Mouse (Mus musculus) intestine, embryonic 16.5 days (tissue): ENCODE measurements around the gene Npas3. TPM values are rescaled to one million over a fixed set of nuclear protein-coding genes. Genes with fewer than 3 reads are reported as not detected.

Experiments used
- ATAC-seq: fragments of 200-750 bp; cut with Nextera tagmentation; 2 replicates; pipeline ENCODE4 v1.8.0; 2017; ENCODE audit warnings: moderate TSS enrichment, moderate library complexity
- H3K27ac ChIP-seq: fragments of 300-500 bp; sonication (generic); 2 replicates; pipeline ENCODE4 v1.5.1; 2014; ENCODE audit warnings: mild to moderate bottlenecking, low read length
- H3K27me3 ChIP-seq: fragments of 300-500 bp; sonication (generic); replicated peaks from 2 replicates; pipeline ENCODE4 v1.6.1; 2014; ENCODE audit warnings: low read length, control low read depth, mixed read lengths; ENCODE audit not compliant: control insufficient read depth, insufficient read depth
- H3K36me3 ChIP-seq: fragments of 300-500 bp; sonication (generic); 2 replicates; pipeline ENCODE4 v1.6.1; 2014; ENCODE audit warnings: low read length, control low read depth; ENCODE audit not compliant: control insufficient read depth, insufficient read depth
- H3K4me1 ChIP-seq: fragments of 300-500 bp; sonication (generic); 2 replicates; pipeline ENCODE4 v1.6.1; 2014; ENCODE audit warnings: low read length, control low read depth, mixed read lengths; ENCODE audit not compliant: control insufficient read depth, insufficient read depth
- H3K4me2 ChIP-seq: fragments of 300-500 bp; sonication (generic); 2 replicates; pipeline ENCODE4 v1.6.1; 2014; ENCODE audit warnings: low read depth, low read length, control low read depth
- H3K4me3 ChIP-seq: fragments of 300-500 bp; sonication (generic); 2 replicates; pipeline ENCODE4 v1.5.1; 2014; ENCODE audit warnings: mild to moderate bottlenecking, low read length
- H3K9ac ChIP-seq: fragments of 300-500 bp; sonication (generic); 2 replicates; pipeline ENCODE4 v1.6.1; 2014; ENCODE audit warnings: low read depth, low read length
- H3K9me3 ChIP-seq: fragments of 300-500 bp; sonication (generic); 2 replicates; pipeline ENCODE4 v1.6.1; 2016; ENCODE audit warnings: low read length, control low read depth; ENCODE audit not compliant: control insufficient read depth
- WGBS: fragments of 180-500 bp; shearing (Covaris S2); extraction: QIAGEN DNeasy Blood & Tissue Kit; methylation state at CpG from one replicate; pipeline ENCODE4 v1.1.7; 2014; 5-methylcytosine and 5-hydroxymethylcytosine counted together
- polyA plus RNA-seq: library from polyadenylated mRNA; unstranded; fragments of >200 nt; fragmentation: Nextera tagmentation; extraction: Ambion mirVana; gene quantifications from 2 replicates; pipeline ENCODE4 v1.2.1, GENCODE M21; 2015

The Npas3 gene
- polyA plus RNA-seq, 1 experiment from 2014 or later = 1.9 TPM

DNA sequence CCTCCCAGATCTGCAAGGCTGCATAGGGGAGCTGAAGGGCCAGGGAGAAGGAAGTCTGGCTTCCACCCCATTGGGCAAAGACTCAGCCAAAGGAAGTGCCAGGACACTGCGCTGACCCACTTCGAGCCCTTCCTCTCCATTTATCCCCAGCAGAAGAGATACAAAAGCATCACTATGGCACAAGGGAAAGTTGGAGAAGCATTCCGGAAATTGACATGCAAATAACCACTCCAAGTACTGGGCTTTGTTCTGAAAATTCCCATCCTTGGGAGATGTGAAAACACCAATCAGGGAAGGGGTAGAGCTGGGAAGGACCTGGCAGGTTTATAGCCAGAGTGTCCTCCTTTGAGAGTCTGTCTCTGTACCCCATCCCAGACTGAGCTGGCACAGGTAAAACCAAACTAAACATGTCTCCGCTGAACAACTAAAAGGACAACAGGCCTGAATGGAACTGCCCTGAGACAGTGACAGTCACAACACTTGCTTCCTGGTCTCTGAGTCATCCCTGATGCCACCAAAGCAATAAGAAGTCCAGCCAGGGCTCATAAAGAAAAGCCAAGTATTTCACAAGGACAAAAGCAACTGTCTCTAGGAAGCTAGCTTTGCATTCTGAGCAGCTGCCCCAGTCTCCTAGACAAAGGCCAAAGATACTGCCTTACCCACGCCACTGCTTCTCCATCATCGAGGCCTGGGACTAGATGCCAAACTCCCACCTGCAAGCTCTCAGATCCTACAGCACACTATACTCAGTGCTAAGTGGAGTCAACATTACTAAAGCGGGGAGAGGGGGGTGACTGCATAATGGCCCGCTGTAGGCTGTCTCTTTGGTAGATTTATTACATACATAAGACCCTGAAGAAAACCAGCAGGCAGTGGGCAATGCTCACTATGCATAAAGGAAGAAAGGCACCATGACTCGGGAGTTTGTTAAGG is 733.4 kb downstream of the Npas3 start:
- 68% methylated on average over 9 of the region's 9 CpGs for WGBS
- ATAC-seq = no peak
- Histone ChIP-seq H3K36me3 (no peaks in the 10 kb centered on the region), H3K4me2 (no peak overlapping the region), H3K9me3 (no peaks in the 10 kb centered on the region), H3K9ac (no peak overlapping the region), H3K27me3 (no peaks in the 10 kb centered on the region), H3K27ac (no peak overlapping the region), H3K4me3 (no peak overlapping the region), H3K4me1 (no peaks in the 10 kb centered on the region)

DNA sequence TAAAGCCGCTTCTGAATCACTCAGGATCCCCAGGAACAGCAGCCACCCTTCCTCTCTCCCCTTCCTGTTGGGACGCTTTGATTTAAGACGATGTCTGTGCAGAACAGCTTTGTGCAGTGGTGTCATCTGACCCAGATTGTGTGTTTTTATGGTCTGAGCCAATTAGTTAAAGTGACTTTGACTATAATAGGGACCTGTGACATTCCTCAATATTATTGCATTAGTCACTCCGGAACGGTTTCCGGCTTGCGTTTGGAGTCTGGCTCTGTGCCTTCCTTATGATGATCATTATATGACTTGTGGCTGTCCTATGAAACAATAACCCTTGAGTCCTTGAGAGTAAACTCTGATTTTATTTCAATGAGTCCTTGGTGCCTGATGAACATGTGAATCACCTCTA is 735.5 kb downstream of the Npas3 start:
- ATAC-seq = no peak
- Histone ChIP-seq H3K4me2 (no peak overlapping the region), H3K4me3 (no peak overlapping the region), H3K36me3 (no peaks in the 10 kb centered on the region), H3K27me3 (no peaks in the 10 kb centered on the region), H3K27ac (no peak overlapping the region), H3K9ac (no peak overlapping the region), H3K9me3 (no peaks in the 10 kb centered on the region), H3K4me1 (no peaks in the 10 kb centered on the region)
- WGBS = 72% methylated on average over 7 of the region's 7 CpGs

DNA sequence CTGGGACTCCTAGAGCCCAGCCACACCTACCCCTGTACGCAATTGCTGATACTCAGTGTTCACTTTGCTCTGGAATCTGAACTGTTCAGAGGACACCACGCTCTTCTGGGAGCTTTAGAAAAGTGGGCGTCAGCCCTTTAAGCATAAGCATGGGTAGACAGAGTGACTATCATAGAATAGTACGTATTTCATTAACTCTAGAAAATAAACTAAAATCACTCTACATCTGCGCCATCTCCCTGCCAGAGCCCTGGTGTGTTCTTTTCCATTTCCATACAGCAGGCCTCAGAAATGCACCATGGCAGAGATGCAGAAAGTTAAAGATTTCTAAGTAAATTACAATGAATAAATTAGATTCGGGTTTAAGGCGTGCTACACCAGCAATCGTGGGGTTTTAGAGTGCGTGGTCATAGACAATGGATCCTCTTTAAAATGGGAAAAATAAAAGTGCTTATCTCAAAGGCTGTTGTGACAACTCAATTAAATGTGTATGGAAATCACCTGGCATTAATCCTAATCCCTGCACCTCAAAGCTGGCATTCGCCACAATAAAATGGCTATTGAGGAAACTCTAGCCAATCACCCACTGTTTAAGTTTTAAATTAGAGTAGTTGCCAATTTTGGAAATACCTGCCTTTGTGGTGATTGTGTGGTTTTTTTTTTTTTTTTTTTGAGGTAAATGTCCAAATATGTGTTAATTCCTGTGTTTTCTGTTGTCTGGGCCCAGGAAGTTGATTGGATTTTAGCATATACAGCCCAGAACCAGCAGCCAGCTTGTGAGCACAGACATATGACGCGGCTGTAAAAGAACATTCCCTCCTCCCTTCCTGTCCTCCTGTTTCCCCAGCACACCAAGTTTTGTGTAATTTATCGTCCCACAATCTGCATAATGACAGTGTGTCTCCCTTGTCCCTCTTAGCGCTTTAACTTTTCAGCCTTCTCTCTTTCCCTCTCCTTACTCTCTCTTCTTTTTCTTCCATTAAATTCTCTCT is 737.7 kb downstream of the Npas3 start:
- WGBS = 84% methylated on average over 14 of the region's 14 CpGs
- ATAC-seq = no peak
- Histone ChIP-seq H3K27ac (no peak overlapping the region), H3K4me2 (no peak overlapping the region), H3K36me3 (no peaks in the 10 kb centered on the region), H3K4me3 (no peak overlapping the region), H3K9me3 (no peaks in the 10 kb centered on the region), H3K9ac (no peak overlapping the region), H3K4me1 (no peaks in the 10 kb centered on the region), H3K27me3 (no peaks in the 10 kb centered on the region)

DNA sequence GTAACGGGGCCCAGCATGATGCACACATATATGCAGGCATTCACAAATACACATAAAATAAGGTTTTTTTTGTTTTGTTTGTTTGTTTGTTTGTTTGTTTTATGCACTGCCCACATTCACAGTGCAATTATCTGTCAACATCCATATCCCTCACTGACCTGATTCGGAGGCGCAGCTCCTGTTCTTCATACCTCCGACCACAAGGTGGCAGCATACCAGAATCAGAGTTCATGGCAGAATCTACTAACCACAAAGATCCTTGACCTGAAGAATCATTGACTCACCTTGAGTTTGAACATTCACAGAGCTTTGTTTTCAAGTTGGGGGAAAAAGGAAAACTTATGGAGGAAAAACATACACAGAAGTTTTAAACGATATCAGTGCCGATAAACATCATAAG is 743.9 kb downstream of the Npas3 start:
- Histone ChIP-seq H3K27ac (no peak overlapping the region), H3K4me1 (no peaks in the 10 kb centered on the region), H3K4me2 (no peak overlapping the region), H3K36me3 (no peaks in the 10 kb centered on the region), H3K9ac (no peak overlapping the region), H3K9me3 (no peaks in the 10 kb centered on the region), H3K4me3 (no peak overlapping the region), H3K27me3 (no peaks in the 10 kb centered on the region)
- no peak for ATAC-seq
- WGBS = 96% methylated on average over 6 of the region's 6 CpGs

DNA sequence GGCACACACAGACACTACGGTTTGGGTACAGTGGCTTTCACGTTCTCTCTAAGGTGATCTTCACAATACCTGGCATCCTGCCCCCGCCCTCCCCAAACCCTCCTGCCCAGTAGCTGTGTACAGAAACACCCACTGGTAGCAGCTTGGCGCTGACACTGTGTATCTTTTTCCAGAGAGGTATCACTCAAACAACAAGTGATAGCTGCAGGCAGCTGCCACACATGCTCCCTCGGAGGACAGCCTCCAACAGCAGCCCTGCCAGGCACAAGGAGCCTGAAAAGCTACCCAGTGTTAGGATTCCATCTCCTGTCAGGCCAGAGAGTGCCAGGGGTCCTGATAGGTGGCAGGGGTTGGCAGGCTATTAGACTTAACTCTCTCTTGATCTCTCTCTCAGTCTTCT is 747.2 kb downstream of the Npas3 start:
- ATAC-seq = no peak
- Histone ChIP-seq H3K4me2 (no peak overlapping the region), H3K9me3 (no peaks in the 10 kb centered on the region), H3K27me3 (no peaks in the 10 kb centered on the region), H3K4me1 (peaks cover 2% of the 10 kb centered on the region; the same call in 1 of the 2 replicates), H3K36me3 (no peaks in the 10 kb centered on the region), H3K27ac (no peak overlapping the region), H3K4me3 (no peak overlapping the region), H3K9ac (no peak overlapping the region)
- 75% methylated on average over 5 of the region's 5 CpGs for WGBS

DNA sequence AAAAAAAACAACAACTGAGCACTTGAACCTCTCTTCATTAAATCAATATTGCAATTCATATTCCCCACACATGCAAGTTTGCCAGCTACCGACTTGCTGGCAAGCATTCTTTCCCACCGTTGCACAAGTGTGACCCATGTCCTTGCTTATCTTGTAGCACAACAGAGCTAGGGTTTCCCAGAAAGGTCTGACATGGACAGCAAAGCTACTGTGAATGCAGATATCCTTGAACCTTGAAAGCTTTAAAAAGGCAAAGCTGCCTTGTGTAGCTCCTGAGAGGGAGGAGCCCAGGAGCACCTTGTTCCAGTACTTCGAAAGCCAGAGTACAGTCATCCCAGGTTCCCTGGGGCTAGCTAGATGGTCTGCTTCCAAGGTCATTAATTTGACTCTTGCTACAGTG is 748.7 kb downstream of the Npas3 start:
- no peak overlapping the region for H3K9ac ChIP-seq
- no peak overlapping the region for H3K27ac ChIP-seq
- no peaks in the 10 kb centered on the region for H3K27me3 ChIP-seq
- WGBS = 92% methylated on average over 3 of the region's 3 CpGs
- H3K36me3 ChIP-seq = no peaks in the 10 kb centered on the region
- peaks cover 2% of the 10 kb centered on the region; the same call in 1 of the 2 replicates for H3K4me1 ChIP-seq
- H3K4me2 ChIP-seq = no peak overlapping the region
- H3K9me3 ChIP-seq = no peaks in the 10 kb centered on the region
- ATAC-seq = no peak
- H3K4me3 ChIP-seq = no peak overlapping the region

DNA sequence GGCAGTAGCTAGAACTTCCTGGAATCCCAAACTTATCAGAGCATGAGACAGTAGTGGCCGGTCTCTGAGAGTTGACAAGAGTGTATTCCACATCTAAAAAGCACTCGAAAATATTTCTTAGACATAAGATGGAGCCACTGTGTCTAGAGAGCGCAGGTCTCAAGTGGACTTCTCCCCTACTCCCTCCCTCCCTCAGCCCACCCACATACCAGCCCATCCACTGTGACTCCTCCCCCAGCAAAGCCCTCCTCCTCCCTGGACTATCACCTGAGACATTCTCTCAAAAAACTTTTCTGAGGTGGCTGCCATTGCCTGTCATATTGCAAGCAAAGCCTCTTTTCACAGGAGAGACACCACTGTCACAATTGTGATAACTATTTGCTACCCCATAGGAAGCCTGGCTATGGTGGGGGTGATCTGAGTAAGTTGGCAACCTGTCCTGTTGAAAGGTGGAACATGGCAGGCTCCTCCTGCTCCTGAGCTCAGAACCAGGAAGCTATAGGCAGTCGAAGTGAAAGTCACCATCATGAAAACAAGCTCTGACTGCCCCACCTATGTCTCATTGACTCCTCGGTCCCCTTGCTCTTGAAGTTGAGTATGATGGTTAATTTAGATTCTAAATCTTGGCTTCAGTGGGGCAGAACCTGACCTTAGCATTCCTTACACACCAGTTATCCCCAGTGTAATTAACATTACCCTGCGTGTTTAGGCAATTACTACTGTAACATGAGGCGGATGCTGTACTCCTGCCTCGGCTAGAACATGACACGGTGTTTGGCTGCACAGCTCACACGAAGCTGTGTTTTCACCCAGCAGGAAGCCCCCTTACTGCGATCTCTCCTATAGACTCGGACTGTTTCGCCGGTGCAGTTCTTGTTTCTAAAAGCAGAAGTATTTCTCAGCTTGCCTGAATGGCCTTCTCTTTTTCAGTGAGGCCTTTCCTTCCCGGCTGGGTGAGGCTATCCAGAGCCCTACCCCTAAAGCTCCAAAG is 751.5 kb downstream of the Npas3 start:
- Histone ChIP-seq H3K9ac (no peak overlapping the region), H3K36me3 (no peaks in the 10 kb centered on the region), H3K4me1 (peaks cover 2% of the 10 kb centered on the region; the same call in 1 of the 2 replicates), H3K9me3 (no peaks in the 10 kb centered on the region), H3K4me3 (no peak overlapping the region), H3K27me3 (no peaks in the 10 kb centered on the region), H3K4me2 (no peak overlapping the region), H3K27ac (no peak overlapping the region)
- WGBS = 55% methylated on average over 15 of the region's 15 CpGs
- no peak for ATAC-seq

DNA sequence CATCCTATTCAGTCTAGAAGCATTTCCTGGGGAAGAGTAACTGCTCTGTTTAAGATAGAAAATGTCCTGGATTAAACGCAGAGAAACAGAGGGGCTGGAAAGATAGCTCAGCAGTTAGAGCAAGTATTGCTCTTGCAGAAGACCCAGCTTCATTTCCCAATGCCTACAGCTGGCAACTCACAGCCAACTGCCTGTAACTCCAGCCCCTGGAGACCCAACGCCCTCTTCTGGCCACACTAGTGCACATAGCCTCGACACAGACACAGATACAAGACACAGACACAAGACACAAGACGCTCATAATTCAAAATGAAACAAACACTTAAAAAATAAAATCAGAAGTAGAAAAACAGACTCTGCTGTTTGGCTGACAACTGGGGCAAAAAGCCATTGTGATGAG is 754.0 kb downstream of the Npas3 start:
- H3K9ac ChIP-seq = no peak overlapping the region
- no peaks in the 10 kb centered on the region for H3K27me3 ChIP-seq
- no peak overlapping the region for H3K27ac ChIP-seq
- no peaks in the 10 kb centered on the region for H3K9me3 ChIP-seq
- no peak for ATAC-seq
- H3K4me3 ChIP-seq = no peak overlapping the region
- H3K36me3 ChIP-seq = no peaks in the 10 kb centered on the region
- no peak overlapping the region for H3K4me2 ChIP-seq
- whole genome bisulfite sequencing = 70% methylated on average over 4 of the region's 4 CpGs
- peaks cover 2% of the 10 kb centered on the region; the same call in 1 of the 2 replicates for H3K4me1 ChIP-seq
